Mouse (Mus musculus): ENCODE data around the gene Gm20489.

- TF ChIP-seq CTCF (IDR thresholded peaks at IDR 0.05; ENCODE audit: low read depth, low read length) (no peak), POLR2A (IDR thresholded peaks at IDR 0.05; ENCODE audit: borderline replicate concordance, low read depth, low read length) (no peak)
Measured at GRCm38 (mm10) chrX:101273875-101274738, 5.3 kb upstream of the Gm20489 start, which contains the start of gene Med12.

Measured in bone marrow macrophage, adult 2 months (primary cell).